Mouse (Mus musculus) CD4-positive naive resting alpha-beta T cell, adult 57 days (primary cell): ENCODE data around the gene Bid. TPM values are rescaled to one million over a fixed set of nuclear protein-coding genes. Genes with fewer than 3 reads are reported as not detected.

Experiments used
- total RNA-seq: library from RNA; stranded (reverse); gene quantifications from one replicate; pipeline ENCODE4 v1.2.4, GENCODE M21; 2023

Bid gene
- 16.9 TPM for total RNA-seq

DNA sequence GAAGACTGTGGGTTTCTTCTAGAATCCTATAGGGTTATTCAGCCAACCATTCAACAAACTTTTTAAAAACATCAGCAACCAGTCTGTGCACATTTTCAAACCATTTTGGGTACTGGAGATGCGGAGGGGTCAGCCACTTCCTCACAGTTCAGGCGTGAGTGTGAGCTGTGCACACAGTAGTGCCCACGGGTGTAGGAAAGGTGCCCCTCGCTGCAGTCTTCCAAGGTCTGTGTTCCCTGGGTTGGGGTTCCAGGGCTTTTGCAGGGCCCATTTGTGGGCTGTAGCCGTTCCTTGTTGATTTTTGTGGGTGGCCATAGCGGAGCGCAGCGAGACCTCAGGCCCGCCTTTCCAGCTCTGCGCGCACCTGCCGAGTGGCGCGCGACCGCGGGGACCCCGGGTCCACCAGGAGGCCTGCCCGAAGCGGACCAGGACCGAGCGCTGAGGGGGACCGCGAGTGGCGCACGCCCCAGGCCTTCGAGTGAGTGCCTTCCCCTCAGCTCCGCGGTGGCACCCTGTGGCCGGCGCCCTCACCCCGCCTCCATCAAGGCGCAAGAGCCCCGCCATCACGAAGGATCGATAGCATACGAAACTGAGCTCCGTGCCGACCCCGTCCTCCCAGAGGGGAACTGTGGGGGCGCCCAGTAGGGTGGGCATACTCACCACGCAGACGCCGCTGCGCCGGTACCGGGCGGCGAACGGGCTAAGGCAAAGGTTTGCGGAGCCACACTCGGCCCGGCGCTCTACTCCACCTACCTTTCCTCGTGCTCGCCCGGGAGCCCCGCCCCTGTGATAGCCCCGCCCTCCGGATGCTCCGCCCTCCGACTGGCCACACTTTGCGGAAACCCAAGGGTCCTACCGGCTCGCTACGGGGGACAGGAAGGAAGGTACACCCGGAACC is at the start of gene Bid:
Gene Bid (minus strand): TSS at position 780 of the 898 bp plus-strand sequence.

Other genes starting within 250 kb of the Bid start
- gene Slc25a18, start 143.3 kb downstream of the Bid start, total RNA-seq: not detected
- 110 TPM for gene Atp6v1e1, start 94.1 kb downstream of the Bid start, total RNA-seq
- 47.3 TPM for gene Bcl2l13, start 80.6 kb downstream of the Bid start, total RNA-seq
- 42.6 TPM for gene Mical3, start 214.1 kb upstream of the Bid start, total RNA-seq